Mouse (Mus musculus): ENCODE data around the gene Cadm2.

The Cadm2 gene

DNA sequence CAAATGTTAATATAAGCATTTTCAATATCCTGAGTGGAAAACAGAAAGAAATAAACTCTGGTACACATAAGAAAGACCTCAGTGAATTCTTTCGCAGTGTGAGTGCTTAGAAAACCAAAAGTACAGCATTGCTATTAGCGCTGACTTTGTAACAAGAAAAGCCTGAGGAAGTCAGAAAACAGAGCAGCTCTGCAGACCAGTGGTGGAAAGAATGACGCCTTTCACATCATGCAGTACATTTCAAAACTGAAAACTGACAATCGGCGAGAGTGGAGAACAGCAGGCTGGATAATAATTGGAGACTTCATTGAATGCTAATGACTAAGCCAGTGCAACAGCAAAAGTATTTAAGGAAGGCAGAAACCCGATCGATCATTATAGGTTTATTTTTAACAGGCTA, 138.2 kb downstream of the Cadm2 start:
- DNase-seq = no peak

DNA sequence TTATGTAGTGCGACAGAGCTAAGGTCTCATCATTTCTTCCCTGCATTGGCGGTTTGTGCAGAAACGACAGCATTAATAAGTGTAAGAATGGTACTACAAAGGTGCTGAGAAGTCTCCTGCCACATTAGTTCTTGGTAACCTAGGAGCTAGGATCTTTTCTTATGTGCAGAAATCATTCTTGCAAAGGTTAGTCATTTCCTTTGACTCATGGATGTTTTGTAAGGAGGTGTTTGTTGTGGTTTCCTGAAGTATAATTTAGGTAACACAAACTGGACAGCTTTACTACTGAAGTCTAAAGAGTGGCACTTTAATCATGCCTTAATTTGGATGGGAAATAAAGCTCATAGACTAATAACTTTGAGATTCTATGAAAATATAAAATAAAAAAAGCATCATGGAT, 153.7 kb downstream of the Cadm2 start:
- DNase-seq = no peak

DNA sequence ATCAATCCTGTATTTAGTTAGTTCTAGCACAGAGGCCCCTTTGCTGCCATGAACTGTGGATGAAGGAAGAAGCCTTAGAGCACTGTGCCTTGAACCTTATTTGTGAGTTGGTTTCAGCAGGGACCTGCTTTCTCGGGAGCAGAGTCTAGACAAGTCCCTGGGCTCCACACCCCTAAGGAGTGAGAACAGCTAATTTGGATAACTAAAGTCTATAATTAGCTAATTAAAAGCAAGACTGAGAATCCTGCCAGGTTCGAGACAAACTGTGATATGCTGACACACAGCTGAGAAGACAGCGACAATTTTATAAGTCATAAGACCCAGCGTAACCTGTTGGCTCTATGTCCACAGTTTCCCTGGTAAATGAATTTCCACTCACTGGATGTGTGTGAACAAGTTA, 184.4 kb downstream of the Cadm2 start:
- no peak for DNase-seq

DNA sequence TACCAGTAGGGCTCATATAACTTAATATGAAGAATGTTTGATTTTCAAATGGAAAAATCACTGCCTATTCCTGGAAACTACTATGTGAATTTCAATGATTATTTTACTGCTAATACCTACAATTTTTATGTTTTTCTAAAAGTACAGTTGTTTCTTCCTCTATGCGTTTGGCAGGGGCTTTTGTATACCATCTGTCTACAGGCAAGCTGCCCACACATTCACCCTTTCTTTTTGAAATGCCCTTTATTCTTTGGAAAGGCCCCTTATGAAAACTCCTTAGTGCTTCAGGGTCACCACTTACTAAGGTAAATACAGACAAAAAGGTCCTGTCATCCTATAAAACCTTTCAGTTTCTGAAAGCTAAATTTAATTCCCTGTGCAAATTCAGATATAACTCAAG, 195.3 kb downstream of the Cadm2 start:
- DNase-seq = no peak

DNA sequence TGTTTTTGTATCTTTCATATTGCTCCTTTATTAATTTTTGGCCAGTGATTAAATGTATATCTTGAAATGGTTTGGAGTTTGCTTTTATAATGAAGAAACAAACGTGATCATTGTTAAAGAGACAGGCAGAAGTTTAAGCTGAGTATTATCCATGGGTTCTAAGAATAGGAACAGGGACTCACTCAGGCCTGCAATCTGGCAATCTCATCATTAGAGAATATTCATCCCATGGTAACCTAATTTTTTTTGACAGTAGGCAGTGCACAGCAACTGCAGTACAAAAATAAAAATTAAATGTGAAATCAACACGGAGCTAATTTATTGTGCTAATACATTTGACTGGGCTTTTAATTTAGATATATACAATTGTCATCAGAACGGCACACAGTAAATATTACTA, 209.8 kb downstream of the Cadm2 start:
- DNase-seq = no peak

DNA sequence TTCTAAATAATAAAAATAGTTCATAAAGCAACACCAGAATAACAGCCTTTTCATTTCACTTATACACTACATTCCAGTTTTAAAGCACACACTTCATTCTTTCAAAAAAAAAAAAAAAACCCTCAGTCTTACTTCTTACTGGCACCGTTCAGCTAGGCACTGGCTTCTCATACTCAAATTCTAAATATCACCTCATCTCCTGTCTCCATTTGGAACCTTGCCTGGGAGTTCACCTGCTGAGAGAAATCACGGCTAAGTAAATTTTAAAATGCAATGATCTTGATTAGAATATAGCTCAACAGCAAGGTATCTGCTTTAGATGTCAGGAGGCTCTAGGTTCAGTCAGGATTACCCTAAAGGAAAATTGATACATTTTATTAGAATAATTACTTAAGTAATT, 210.2 kb downstream of the Cadm2 start:
- no peak for DNase-seq

DNA sequence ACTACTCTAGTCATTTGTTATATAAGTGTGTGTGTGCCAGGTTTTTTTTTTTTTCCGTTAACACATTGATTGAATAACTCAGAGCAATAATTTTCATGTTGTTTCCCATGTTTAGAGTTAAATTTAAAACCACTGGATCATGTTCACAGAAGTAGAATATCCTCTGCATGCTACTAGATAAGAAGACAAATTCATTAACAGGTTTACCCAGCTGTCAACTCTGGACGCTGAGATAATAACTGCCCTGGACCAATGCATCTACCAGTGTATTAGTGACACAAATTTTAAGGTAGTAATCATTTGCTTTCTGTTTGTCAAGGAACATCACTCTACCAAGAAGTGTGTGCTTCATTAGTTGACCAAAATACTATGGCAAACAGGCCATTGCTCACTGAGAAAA, 253.0 kb downstream of the Cadm2 start:
- no peak for DNase-seq

DNA sequence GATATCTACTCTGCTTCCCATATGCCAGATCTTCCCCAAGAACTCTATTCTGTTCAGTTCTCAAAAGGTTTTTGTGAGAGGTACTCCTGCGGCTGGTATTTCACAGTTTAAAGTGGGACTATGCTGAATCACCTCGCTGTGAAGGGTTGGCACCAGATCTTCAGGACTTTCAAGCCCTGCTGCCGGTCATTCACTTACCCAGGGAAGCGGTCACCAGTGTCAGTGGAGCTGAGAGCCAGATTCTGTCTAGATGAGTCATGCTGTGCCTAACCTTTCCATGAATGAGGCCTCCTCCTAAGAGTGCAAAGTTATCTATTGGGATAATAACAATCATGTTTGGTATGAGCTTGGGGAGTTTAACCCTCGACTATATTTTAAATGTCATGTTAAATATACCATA, 272.7 kb downstream of the Cadm2 start:
- DNase-seq = no peak

DNA sequence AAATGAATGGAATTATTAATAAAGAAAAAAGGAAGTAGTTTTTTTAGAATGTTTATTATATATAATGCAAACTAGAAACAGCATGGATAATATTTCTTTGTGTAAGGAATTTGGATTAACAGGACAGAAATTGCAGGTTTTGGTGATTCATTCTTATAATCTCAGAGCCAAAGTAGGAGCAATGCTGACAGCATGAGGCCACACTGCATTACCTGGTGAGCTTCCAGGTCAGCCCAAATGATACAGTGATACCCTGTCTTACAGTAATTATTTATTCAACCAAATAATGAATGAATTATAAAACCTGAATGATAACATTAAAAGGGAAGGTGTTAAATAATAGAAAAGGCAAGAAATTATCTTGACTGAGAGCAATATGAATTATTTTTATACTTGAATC, 273.1 kb downstream of the Cadm2 start:
- no peak for DNase-seq

DNA sequence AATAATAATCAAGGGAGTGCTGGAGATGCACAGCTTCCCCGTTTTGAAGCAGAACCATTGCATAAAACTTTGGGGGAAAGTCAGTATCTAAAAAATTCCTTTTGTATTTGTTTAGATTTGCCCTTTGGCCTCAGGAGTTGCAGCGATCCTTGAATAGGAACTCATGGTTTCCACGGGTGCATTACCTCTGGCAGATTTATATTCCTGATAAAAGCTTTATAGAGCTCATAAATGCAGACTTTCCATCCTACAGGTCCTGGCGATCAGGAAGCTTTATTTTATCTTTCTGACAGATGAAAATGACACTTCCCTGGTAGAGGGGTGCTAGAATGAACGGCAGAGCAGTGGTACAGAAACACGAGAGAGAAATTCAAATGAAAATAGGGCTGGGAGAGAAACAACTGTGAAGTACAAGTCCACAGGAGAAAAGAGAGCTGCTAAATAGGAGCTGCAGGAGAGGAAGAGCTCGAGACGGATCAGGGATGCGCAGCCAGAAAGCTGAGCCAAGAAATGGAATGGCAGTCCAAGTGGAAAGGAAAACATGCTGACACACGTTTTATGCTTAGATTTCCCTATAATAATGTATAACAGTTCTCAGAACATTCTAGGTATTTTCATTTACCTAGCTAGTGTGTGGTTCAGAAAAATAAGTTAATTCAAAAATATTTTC, 274.0 kb downstream of the Cadm2 start:
- no peak for DNase-seq

DNA sequence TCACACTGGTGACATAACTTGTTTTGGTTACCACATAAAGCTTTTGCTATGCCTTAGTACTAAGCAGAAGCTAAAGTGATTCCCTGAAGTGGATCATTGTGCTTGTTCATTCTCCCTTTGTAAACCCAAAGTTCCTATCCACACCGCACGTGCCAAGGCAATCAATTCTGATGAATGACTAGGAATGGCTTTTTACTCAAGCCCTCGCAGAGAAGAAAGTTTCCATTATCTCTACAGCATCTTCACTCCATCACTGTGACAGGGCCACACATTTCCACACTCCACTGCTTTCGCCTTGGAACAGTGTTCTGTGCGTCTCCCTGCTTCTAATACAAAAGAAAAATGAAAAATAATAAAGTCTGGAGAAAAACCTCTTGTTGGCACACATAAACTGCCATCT, 276.5 kb downstream of the Cadm2 start:
- no peak for DNase-seq

DNA sequence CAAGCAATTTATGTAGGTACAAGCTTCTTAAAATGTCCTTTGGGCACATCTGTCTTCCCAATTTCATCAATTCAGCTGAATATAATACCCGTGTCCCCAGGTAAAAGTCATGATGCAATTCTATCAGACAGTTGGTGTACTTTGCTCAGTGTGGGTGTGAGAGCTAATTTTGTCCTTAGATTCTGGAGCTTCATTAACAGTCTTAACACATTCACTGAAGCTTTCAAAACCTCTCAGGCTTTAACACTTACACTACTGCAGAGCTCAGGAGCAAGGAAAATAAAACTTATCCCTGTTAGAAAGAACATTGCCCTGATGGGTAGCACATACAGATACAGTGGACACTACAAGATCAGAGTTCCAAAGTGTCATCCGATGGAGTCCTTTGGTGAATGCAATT, 309.7 kb downstream of the Cadm2 start:
- no peak for DNase-seq

DNA sequence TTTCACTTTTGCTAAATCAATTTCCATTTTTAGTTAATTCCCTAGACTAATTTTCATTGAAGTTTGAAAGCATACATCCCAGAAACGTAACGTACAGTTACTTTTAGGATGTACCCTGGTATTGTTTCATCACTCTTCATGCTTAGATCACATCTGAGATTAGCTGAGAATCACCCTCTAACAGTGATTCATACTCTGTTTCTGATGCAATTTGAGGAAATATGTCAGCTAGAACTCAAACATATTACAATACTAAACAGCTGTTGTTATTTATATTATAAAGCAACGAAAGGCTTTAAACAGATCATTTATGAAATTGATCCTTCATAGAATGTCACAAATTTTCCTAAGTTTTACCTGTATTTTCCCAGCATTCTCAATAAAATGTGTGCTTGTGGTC, 336.0 kb downstream of the Cadm2 start:
- DNase-seq = no peak

DNA sequence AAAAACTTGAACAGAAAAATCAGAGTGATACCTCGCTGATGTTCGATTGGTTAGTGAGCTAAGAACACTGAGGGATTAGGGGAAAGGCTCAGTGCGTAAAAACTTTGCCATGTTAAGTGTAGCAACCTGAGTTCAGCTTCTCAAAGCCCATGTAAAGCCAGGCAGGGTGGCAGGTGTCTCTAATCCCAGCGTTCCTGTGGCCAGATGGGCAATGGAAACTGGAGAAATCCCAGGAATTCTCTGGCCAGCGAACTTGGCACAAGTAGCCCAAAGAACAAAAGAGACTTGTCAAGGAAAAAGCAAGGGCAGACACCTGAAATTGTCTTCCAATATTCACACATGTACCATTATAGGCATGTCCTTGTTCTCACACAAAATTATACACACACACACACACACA, 377.1 kb downstream of the Cadm2 start:
- DNase-seq = no peak

DNA sequence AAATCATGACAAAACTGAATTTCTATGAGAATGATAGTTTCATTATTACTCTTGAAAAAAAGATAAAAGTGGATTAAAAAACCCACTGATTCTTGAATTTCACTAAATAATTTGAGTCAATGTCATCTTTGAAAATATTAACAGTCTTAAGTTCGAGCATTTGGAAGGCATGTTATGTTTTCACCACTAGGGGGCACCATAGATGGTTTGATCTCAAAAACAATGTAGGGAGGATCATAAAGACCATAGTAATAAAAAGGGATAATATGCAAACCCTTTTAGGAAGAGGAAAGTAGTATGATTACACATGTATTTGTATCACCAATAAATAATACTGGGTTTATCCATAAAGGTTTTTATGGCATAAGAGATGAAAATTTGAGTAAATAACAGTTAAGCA, 385.8 kb downstream of the Cadm2 start:
- DNase-seq = no peak

DNA sequence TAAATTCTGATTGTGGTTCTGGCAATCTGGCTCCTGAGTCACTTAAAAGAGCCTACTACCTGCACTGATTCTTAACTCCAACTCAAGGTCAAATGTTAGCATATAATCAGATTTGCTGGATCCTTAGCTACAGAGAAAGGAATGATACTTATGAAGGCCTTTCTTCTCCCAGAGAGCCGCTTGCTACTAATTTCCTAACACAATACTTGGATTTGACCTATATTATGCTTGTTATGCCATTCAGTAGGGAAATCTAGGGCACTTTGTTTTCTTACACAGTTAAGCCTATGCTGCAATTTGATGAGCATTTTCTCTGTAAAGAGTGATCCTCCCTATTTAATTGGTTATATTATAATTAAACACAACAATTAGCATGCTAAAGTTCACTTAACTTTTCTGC, 394.0 kb downstream of the Cadm2 start:
- DNase-seq = no peak

DNA sequence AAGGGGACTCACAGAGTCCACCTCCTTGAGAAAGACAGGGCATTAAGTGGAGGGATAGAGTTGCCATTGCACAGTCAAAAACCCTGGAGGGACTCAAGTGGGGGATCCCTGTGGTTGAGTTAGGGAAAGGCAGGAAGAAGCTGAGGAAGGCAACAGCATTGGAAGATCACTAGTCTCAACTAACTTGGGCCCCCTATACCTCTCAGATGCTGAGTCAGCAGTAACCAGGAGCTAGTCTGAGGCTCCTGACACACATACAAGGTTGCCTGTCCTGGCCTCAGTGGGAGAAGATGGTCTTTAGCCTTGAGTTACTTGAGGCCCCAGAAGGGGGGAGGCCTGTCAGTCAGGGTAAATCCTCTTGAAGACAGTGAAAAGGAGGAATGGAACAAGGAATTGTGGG, 417.4 kb downstream of the Cadm2 start:
- no peak for DNase-seq

DNA sequence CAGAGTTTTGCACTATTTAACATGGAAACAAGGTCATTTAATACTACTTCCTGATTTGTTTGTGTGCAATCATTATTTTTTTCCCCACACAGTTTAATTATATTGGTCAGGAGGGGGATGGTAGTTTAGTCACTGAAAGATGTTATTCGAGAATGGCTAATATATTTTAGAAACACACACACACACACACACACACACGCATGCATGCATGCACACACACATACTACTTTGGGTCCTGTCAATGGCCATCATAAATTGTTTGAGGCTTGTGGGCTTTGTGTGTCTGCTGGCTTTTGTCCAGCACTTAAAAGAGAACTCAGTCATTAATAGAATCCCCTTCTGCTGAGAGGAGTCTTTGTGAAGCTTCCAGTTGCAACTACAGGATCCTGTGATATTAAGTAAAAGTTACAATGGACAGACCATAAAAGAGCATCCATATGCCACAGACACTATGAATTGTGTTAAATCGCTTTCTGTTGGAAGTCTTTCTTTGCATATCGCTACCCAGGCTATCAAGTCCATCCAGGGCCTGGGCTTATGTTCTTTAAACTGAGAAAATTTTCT, 427.8 kb downstream of the Cadm2 start:
- DNase-seq = no peak

DNA sequence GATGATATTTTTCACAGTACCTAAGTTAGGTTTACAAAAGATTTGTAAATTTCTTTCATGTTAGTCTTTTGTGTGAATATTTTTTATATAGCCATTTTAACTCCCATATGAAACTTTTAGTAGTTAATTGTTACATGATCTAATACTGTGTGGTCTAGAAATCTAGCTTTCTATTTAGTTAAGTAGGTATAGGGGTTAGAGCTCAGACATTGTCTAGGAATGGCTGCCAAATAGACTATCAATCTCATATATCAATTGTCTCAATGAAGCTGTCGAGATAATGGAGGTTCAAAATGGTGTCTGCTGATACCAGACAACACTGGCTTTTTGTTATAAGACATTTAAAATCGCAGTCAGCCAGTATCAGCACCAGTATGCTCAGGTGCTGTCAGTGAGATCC, 428.3 kb downstream of the Cadm2 start:
- DNase-seq = no peak

DNA sequence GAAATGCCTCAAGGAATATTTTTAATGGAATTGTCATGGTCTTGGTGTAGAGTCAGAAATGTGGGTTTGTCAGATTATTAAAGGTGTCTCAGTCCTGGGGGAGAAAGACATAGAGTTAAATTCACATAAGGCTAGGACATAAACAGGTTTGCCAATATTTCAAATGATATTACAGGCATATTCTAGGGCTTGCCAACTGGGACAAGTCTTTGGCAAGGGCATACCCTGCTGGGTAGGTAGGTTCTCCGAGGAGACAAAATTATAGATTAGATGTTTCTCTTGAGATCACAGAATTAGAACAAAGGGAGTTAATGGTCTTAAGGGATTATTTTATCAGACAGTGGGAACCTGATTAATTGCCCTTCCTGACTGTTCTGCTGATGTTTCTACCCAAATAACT, 434.4 kb downstream of the Cadm2 start:
- DNase-seq = no peak

DNA sequence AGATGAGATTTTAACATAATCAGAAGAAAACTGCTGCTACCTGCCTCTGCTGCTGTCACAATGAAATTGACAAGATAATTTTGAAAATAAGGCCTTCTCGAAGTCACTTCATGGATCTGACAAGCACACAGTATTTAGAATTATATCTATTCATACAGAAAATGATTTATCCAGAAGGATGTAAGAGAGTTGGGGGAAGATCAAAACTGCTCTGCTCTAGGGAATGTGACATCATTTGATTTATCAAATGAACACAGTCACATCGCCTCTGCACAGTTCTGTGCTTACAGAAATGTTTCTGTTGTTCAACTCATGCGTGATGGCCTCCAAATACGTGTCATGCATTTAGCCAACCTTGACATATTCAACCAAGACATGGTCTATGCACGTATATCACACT, 437.8 kb downstream of the Cadm2 start:
- no peak for DNase-seq

DNA sequence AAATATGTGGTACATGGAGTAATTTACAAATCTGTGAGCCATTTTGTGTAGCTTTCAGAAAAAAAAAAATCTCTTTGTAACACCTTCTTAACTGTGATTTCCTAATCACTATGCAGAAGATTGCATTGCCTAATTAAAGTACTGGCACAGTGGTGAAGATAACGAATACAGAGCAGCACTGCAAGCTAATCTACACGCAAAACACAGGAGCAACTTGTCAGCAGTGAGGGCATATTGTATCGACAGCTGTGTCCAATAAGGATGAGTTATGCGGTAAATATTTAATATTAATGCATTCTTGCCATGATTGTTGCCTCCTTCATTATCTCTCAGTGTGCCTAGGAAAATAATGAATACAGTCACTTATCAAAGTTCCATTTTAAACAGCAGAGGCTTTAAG, 445.3 kb downstream of the Cadm2 start:
- no peak for DNase-seq

DNA sequence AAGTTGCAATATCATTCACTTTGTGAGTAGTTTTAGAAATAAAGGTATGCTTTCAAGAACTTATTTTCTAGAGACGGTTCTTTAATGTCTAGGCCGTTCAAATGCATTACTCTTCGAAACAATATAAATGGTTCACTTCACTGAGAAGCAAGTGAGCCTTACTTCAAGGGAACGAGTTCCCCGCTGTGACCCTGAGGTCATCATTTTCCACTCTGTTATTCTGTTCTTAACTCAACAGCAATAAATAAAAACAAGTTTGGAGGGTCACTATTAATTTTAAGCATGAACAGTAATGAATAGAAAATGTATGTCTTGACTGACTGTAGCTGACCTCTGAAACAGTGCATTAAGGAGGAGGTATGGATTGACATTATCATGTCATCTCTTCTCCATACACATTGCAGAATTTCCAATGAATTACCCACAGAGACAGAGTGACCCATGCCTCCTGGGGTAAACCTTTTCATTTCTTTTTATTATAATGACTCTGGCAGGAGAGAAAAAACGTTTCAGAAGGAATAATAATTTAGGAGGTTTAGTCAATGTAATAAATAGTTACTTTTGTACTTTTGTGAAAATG, 458.4 kb downstream of the Cadm2 start:
- DNase-seq = no peak

DNA sequence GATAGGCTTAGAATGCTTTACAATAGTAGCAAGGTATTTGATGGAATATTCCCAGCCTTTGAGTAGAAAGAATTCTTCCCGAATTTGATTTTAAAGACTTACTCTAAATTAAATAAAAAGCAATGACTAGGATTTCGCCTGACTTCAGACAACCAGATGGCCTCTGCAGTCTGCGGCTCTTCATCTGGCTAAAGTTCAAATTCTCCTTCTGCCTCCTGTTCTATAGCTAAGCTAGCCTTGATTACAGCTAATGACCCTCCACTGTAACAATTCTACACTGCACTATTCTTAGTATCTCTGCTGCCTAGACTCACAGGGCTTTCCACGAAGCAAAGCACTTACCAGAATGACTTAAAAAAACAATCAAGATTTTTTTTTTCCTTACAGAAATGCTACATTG, 495.9 kb downstream of the Cadm2 start:
- DNase-seq = no peak

DNA sequence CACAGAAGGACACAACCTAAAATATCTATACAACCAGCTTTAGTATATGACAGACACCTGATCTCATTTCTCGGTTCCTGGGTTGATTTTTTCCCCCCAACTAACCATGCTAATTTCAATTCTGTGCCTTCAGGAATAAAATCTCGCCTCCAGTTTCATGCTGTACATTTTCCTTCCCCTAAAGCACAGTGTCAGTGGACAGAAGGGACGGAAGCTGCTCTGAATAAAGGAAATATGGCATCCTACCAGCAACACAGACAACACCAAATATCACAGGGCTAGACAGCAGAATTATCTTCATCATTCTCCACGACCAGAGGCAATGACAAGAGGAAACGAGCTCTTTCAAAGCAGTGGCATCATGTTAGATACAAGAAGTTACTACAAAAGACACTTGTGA, 498.2 kb downstream of the Cadm2 start:
- DNase-seq = no peak

Measured in lung, postnatal 10 days (tissue).